Mouse (Mus musculus) E14TG2a.4 (cell line): Measurements from ENCODE around the gene Mybl2.

Experiments used
- CTCF ChIP-seq: conservative IDR thresholded peaks from 2 replicates; pipeline ENCODE4 v1.5.1; 2014; ENCODE audit warnings: low read length
- NANOG ChIP-seq: IDR thresholded peaks from 2 replicates; pipeline ENCODE4 v1.6.1; 2014; ENCODE audit warnings: borderline replicate concordance, low read length, mixed read lengths
- POU5F1 ChIP-seq: IDR thresholded peaks from 2 replicates; pipeline ENCODE4 v1.6.1; 2014; ENCODE audit warnings: low read length, borderline replicate concordance

DNA sequence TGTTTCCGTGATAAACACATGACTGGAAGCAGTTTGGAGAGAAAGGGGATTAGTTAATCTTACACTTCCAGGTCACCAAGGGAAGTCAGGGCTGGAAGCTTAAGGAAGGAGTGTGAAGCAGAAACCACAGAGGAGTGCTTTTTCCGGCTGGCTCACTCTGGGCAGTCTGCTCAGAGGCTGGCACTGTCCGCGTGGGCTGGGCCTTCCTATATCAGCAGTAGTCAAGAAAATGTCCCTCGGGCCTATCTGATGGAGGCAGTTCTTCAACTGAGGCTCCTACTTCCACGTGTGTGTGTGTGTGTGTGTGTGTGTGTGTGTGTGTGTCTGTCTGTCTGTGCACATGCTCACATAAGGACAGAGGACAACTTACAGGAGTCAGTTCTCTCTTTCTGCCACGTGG is 14.5 kb upstream of the Mybl2 start:
- no peak for TF ChIP-seq POU5F1
- TF ChIP-seq CTCF, result no peak
- no peak for TF ChIP-seq NANOG
